Mouse (Mus musculus) cerebellum, adult 2 months (tissue): ENCODE measurements around the gene Cmtm7.

ENCODE experiments used
- CTCF ChIP-seq: fragments of 200-500 bp; IDR thresholded peaks from 2 replicates; pipeline ENCODE4 v1.5.1; 2011; ENCODE audit warnings: low read depth, mild to moderate bottlenecking, control low read depth, low read length, moderate library complexity, borderline replicate concordance; ENCODE audit not compliant: insufficient read depth
- POLR2A ChIP-seq: fragments of 200-500 bp; IDR thresholded peaks from 2 replicates; pipeline ENCODE4 v1.6.1; 2011; ENCODE audit warnings: low read length, control low read depth, borderline replicate concordance; ENCODE audit not compliant: insufficient read depth

GRCm38 (mm10) chr9:114774629-114775028 lies 7.0 kb downstream of the Cmtm7 start:
- no peak for TF ChIP-seq CTCF
- no peak for TF ChIP-seq POLR2A
